Mouse (Mus musculus): ENCODE results near the gene Cxcl13. TPM values are rescaled to one million over a fixed set of nuclear protein-coding genes. Genes with fewer than 3 reads are reported as not detected.

The Cxcl13 gene
- polyA plus RNA-seq, 2 experiments, result 0.02 to 0.14 TPM

DNA sequence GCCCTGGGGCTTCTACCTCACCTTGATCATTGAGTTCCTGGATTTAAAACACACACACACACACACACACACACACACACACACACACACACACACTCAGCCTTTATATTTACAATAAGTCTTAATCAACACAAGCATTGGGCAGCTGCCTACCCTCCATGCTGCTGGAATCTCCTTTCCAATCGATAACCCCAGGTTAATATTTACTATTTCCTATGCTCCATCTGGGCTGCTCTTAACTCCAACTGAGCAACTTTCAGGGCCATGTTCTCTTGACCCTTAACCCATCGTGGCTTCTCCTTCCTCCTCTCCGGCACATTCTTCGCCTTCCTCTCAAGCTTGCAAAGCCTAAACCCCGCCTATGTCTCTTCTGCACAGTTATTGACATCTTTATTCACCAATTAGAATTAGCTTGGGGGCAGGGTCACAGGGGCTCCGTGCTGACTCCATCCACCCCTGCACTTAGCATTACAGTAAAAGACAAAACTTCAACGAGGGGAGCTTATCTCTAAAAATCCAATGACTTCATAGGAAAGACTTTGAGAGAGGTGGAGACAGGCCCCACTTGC is 51.6 kb downstream of the Cxcl13 start:
- 36% methylated on average over 7 of the region's 7 CpGs for WGBS (ENCODE audit: insufficient replicate concordance)
- ATAC-seq (ENCODE audit: insufficient read depth) (peak; percentile 43; the same call in 1 of the 2 replicates), DNase-seq (ENCODE audit: low read depth in 3 of 3, low spot score in 3 of 3) (peak; percentile 4 to 24 (median 10))
- TF ChIP-seq CTCF (IDR thresholded peaks at IDR 0.05; ENCODE audit: low read depth) (no peak), EP300 (IDR thresholded peaks at IDR 0.05; ENCODE audit: low read depth) (no peak)
- Histone ChIP-seq H3K36me3 (replicated peaks; ENCODE audit: control insufficient read depth, insufficient read depth, low read depth) (no peaks in the 10 kb centered on the region), H3K27ac (no peak overlapping the region), H3K4me1 (replicated peaks; ENCODE audit: control insufficient read depth in 2 of 2, insufficient read depth in 2 of 2, low read length in 1 of 2) (no peaks in the 10 kb centered on the region), H3K9ac (replicated peaks) (no peak overlapping the region), H3K27me3 (ENCODE audit: control insufficient read depth, insufficient read depth, low read length) (no peaks in the 10 kb centered on the region), H3K9me3 (ENCODE audit: control insufficient read depth, low read length) (no peaks in the 10 kb centered on the region), H3K4me3 (ENCODE audit: insufficient read depth in 1 of 2, low read depth in 2 of 2, low read length in 2 of 2) (no peak overlapping the region), H3K4me2 (ENCODE audit: low read depth) (no peak overlapping the region)

DNA sequence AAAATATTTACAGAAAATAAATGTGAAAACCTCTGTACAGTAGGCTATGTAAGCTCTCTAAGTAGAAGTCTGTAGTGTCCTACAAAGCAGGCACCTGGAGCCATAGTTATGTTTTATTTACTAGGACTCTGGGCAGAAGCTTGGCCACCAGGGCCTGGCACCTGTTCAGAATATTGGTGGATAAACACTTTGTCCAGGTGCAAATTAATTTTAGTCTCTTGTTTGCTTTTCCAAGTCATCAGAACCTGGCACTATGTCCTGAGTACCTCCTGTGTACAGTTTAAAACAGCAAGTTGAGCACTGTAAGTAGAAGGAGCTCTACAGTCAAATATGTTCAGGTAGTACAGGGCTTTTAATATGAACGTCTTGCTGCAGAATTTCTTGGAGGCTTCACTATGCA is 52.3 kb downstream of the Cxcl13 start:
- ATAC-seq (ENCODE audit: insufficient read depth) (no peak), DNase-seq (ENCODE audit: low read depth in 3 of 3, low spot score in 3 of 3) (no peak)
- Histone ChIP-seq H3K4me1 (replicated peaks; ENCODE audit: control insufficient read depth in 2 of 2, insufficient read depth in 2 of 2, low read length in 1 of 2) (no peaks in the 10 kb centered on the region), H3K36me3 (replicated peaks; ENCODE audit: control insufficient read depth, insufficient read depth, low read depth) (no peaks in the 10 kb centered on the region), H3K4me2 (ENCODE audit: low read depth) (no peak overlapping the region), H3K9ac (replicated peaks) (no peak overlapping the region), H3K27me3 (ENCODE audit: control insufficient read depth, insufficient read depth, low read length) (no peaks in the 10 kb centered on the region), H3K27ac (no peak overlapping the region), H3K9me3 (ENCODE audit: control insufficient read depth, low read length) (no peaks in the 10 kb centered on the region), H3K4me3 (ENCODE audit: insufficient read depth in 1 of 2, low read depth in 2 of 2, low read length in 2 of 2) (no peak overlapping the region)
- 38% methylated on average over 1 of the region's 1 CpGs for WGBS (ENCODE audit: insufficient replicate concordance)
- TF ChIP-seq CTCF (IDR thresholded peaks at IDR 0.05; ENCODE audit: low read depth) (no peak), EP300 (IDR thresholded peaks at IDR 0.05; ENCODE audit: low read depth) (no peak)

Other genes with a start within 250 kb of the Cxcl13 start
- gene Gm7978, start 220.8 kb upstream of the Cxcl13 start, polyA plus RNA-seq (2012; rRNA removed), result not detected in 2 replicates
- not detected in 2 replicates for gene Gm7978, start 220.8 kb upstream of the Cxcl13 start, polyA plus RNA-seq (2014; fragmentation: Nextera tagmentation; extraction: Ambion mirVana)
- gene Gm7982, start 214.9 kb upstream of the Cxcl13 start, polyA plus RNA-seq (2012; rRNA removed), result not detected in 2 replicates
- gene Gm7982, start 214.9 kb upstream of the Cxcl13 start, polyA plus RNA-seq (2014; fragmentation: Nextera tagmentation; extraction: Ambion mirVana), result not detected in 2 replicates
- not detected in 2 replicates for gene E330014E10Rik, start 181.0 kb upstream of the Cxcl13 start, polyA plus RNA-seq (2012; rRNA removed)
- gene E330014E10Rik, start 181.0 kb upstream of the Cxcl13 start, polyA plus RNA-seq (2014; fragmentation: Nextera tagmentation; extraction: Ambion mirVana), result not detected in 2 replicates
- 1.8 and 2.8 TPM in 2 replicates for gene Cnot6l, start 207.2 kb downstream of the Cxcl13 start, polyA plus RNA-seq (2012; rRNA removed)
- gene Cnot6l, start 207.2 kb downstream of the Cxcl13 start, polyA plus RNA-seq (2014; fragmentation: Nextera tagmentation; extraction: Ambion mirVana), result 4.8 and 5.8 TPM in 2 replicates